21 mouse cellular contexts compared by ENCODE assay signal in the genomic region with DNA sequence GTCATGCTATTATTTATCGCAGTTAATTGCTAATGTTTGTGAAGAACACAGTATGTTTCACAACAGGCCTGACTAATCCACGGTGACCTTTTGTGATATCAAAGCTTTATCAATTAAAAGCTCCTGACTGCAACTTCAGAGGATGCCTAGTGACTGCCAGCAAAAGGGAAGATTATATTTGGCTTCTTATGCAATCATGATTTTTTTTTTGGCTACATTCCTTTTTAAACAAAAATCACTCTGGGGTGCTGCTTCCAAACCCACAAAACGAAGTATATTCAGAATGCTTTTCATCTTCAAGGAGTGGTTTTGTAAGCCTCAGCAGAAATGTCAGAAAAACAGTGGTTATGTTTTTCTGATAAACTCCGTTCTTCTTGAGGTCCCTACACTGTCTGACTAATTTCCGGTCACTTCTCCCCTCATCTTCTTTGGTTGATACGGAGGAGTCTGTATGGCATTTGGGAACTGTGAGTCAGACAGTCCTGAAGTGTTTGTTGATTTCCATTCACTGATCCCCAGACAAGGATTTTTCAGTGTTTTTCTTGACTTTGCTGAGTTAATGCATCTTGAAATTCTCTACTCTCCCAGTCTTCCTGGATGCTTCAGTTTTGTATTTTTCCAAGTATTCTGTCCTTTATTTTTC. TPM values are rescaled to one million over a fixed set of nuclear protein-coding genes. Genes with fewer than 3 reads are reported as not detected.
DNase-seq lines count a peak whose midpoint lies in the region; ATAC-seq and TF ChIP-seq lines count a peak whose summit lies in the region.
"Had no signal": no experiment of that assay in that cellular context is flagged by ENCODE, and none has a peak within 500 bp of the region (broad histone marks: within the 10 kb centered on the region; RNA-seq: fewer than 3 reads in every experiment).

No protein-coding gene starts in this region.

- 86% methylated on average over 6 of the region's 6 CpGs for WGBS in hindbrain, embryonic 11.5 days

- peak; percentile 4 for DNase-seq in adrenal gland, adult 8-10 months
- no peak for DNase-seq in adrenal gland, postnatal 25 days
- DNase-seq in left cerebral cortex, adult 2 months (ENCODE audit: extremely low spot score in 1 of 2, low spot score in 2 of 2), result no peak
- no peak for DNase-seq in left cerebral cortex, adult 9 months (ENCODE audit: low spot score in 2 of 2)
- DNase-seq in 3134 (ENCODE audit: extremely low read depth, insufficient read length, low spot score), result peak; percentile 10
- peak; percentile 65 for DNase-seq in brain, adult 2 months (ENCODE audit: low read depth, low spot score)
- DNase-seq in hindbrain, embryonic 11.5 days (ENCODE audit: low spot score), result no peak
- DNase-seq in heart, postnatal 14 days, result no peak
- DNase-seq: B cell, adult 2 months; cerebellum, adult 11-12 months; cerebellum, postnatal 25 days; heart, postnatal 4 days; kidney, adult 18-20 months; kidney, postnatal 36 days; layer of hippocampus, postnatal 36 days; thymus, postnatal 4 days had no signal

- no peaks in the 10 kb centered on the region for H3K36me3 ChIP-seq in hindbrain, embryonic 11.5 days (ENCODE audit: control insufficient read depth, insufficient read depth, low read length)
- H3K36me3 ChIP-seq: embryonic facial prominence, embryonic 12.5 days; heart, embryonic 13.5 days; midbrain, embryonic 15.5 days had no signal

- no peak overlapping the region for H3K4me2 ChIP-seq in hindbrain, embryonic 11.5 days (replicated peaks; ENCODE audit: low read depth, low read length)
- H3K4me2 ChIP-seq: embryonic facial prominence, embryonic 12.5 days; heart, embryonic 13.5 days; midbrain, embryonic 15.5 days had no signal

- no peak overlapping the region for H3K9ac ChIP-seq in hindbrain, embryonic 11.5 days (ENCODE audit: low read depth, low read length)
- H3K9ac ChIP-seq: embryonic facial prominence, embryonic 12.5 days; heart, embryonic 13.5 days; liver, embryonic 14.5 days; midbrain, embryonic 15.5 days had no signal

- intact Hi-C loops in left cerebral cortex, adult 2 months (cut with DNase I), result no loop called here
- intact Hi-C loops in heart, postnatal 14 days (cut with DNase I), result no loop called here

- H3K4me3 ChIP-seq in left cerebral cortex, adult 2 months, result no peak overlapping the region
- H3K4me3 ChIP-seq in hindbrain, embryonic 11.5 days (ENCODE audit: low read depth, low read length), result no peak overlapping the region
- H3K4me3 ChIP-seq: embryonic facial prominence, embryonic 12.5 days; heart, embryonic 13.5 days; megakaryocyte, embryonic 14.5 days; midbrain, embryonic 15.5 days had no signal

- H3K4me1 ChIP-seq in hindbrain, embryonic 11.5 days (replicated peaks; ENCODE audit: control insufficient read depth, insufficient read depth, low read length), result no peaks in the 10 kb centered on the region
- H3K4me1 ChIP-seq: embryonic facial prominence, embryonic 12.5 days; megakaryocyte, embryonic 14.5 days; midbrain, embryonic 15.5 days had no signal

- H3K27ac ChIP-seq in left cerebral cortex, adult 2 months, result peak overlapping the region; percentile 49
- no peak overlapping the region for H3K27ac ChIP-seq in hindbrain, embryonic 11.5 days (ENCODE audit: low read depth, low read length)
- H3K27ac ChIP-seq: embryonic facial prominence, embryonic 12.5 days; heart, embryonic 13.5 days; liver, embryonic 14.5 days; midbrain, embryonic 15.5 days had no signal

- ATAC-seq in hindbrain, embryonic 11.5 days (ENCODE audit: low FRiP score), result no peak
- ATAC-seq: midbrain, embryonic 15.5 days had no signal

- no peaks in the 10 kb centered on the region for H3K9me3 ChIP-seq in hindbrain, embryonic 11.5 days (ENCODE audit: control insufficient read depth, low read length)
- H3K9me3 ChIP-seq: embryonic facial prominence, embryonic 12.5 days; heart, embryonic 13.5 days; megakaryocyte, embryonic 14.5 days; midbrain, embryonic 15.5 days had no signal

- H3K27me3 ChIP-seq in hindbrain, embryonic 11.5 days (ENCODE audit: control insufficient read depth, insufficient read depth, low read length), result no peaks in the 10 kb centered on the region
- H3K27me3 ChIP-seq: embryonic facial prominence, embryonic 12.5 days; heart, embryonic 13.5 days; megakaryocyte, embryonic 14.5 days; midbrain, embryonic 15.5 days had no signal

- no peak for TF ChIP-seq CTCF in left cerebral cortex, adult 2 months (IDR thresholded peaks at IDR 0.05)

RNA-seq across cellular contexts. Expression of a gene that starts 29.9 kb away (rescaled TPM):
- total RNA-seq in adrenal gland, adult 8-10 months (2022), result 1 to 10 TPM; 5.0 to 8.9 (median 6.8) TPM
- total RNA-seq in adrenal gland, postnatal 25 days (2021), result 7.8 and 8.4 TPM in 2 replicates
- total RNA-seq in left cerebral cortex, adult 2 months (2021), result 1 to 10 TPM; 4.9 to 5.7 TPM
- 2.7 and 3.7 TPM in 2 replicates for polyA plus RNA-seq in hindbrain, embryonic 11.5 days (2014; fragmentation: Nextera tagmentation; extraction: Ambion mirVana)
- total RNA-seq in heart, postnatal 14 days (2021), result 1 to 10 TPM; 2.1 to 3.1 TPM

Comparison
In these comparisons a context has a peak if more than half of its experiments do, and no peak if none do; other contexts are left out.
1. DNase-seq: peak in adrenal gland, adult 8-10 months (single experiment), 3134 (single experiment) and brain, adult 2 months (single experiment); none in adrenal gland, postnatal 25 days (single experiment), left cerebral cortex, adult 2 months (0 of 2), left cerebral cortex, adult 9 months (0 of 2), hindbrain, embryonic 11.5 days (single experiment) and heart, postnatal 14 days (0 of 2).